Mouse (Mus musculus): Measurements from ENCODE around the gene Snx4.

GRCm38 (mm10) chr16:33292241-33292640 is 41.0 kb downstream of the Snx4 start:
- TF ChIP-seq CTCF (IDR thresholded peaks at IDR 0.05; ENCODE audit: borderline replicate concordance, insufficient read depth, low read length), result no peak
- TF ChIP-seq POLR2A (IDR thresholded peaks at IDR 0.05; ENCODE audit: low read depth, low read length), result no peak
